ENCODE assay signal across 17 mouse cellular contexts in genomic region chr17:53714453-53714852, GRCm38 (mm10).
"Had no signal": no experiment of that assay in that cellular context is flagged by ENCODE, and none has a peak within 500 bp of the region (broad histone marks: within the 10 kb centered on the region; RNA-seq: fewer than 3 reads in every experiment).

No protein-coding gene starts in this region.

- H3K4me2 ChIP-seq: neural tube, embryonic 12.5 days; neural tube, embryonic 13.5 days; neural tube, embryonic 15.5 days; stomach, embryonic 15.5 days had no signal

- H3K9me3 ChIP-seq: neural tube, embryonic 12.5 days; neural tube, embryonic 13.5 days; neural tube, embryonic 15.5 days; stomach, embryonic 15.5 days had no signal

- DNase-seq: retina, postnatal 1 day; right cerebral cortex, adult 18-20 months; right cerebral cortex, postnatal 14 days; right cerebral cortex, postnatal 25 days; right cerebral cortex, postnatal 4 days; spleen, adult 18-20 months; thymus, adult 18-20 months; thymus, adult 2 months; thymus, postnatal 14 days; thymus, postnatal 25 days; thymus, postnatal 36 days; thymus, postnatal 4 days had no signal

- H3K4me3 ChIP-seq: neural tube, embryonic 12.5 days; neural tube, embryonic 13.5 days; neural tube, embryonic 15.5 days; stomach, embryonic 15.5 days had no signal

- H3K36me3 ChIP-seq: neural tube, embryonic 12.5 days; neural tube, embryonic 13.5 days; neural tube, embryonic 15.5 days; stomach, embryonic 15.5 days had no signal

- H3K27me3 ChIP-seq: neural tube, embryonic 12.5 days; neural tube, embryonic 13.5 days; neural tube, embryonic 15.5 days; stomach, embryonic 15.5 days had no signal

- H3K27ac ChIP-seq: neural tube, embryonic 12.5 days; neural tube, embryonic 13.5 days; neural tube, embryonic 15.5 days; stomach, embryonic 15.5 days; stomach, postnatal 0 days had no signal

- H3K9ac ChIP-seq: neural tube, embryonic 12.5 days; neural tube, embryonic 13.5 days; neural tube, embryonic 15.5 days; stomach, embryonic 15.5 days had no signal

- H3K4me1 ChIP-seq: neural tube, embryonic 12.5 days; neural tube, embryonic 13.5 days; neural tube, embryonic 15.5 days; stomach, embryonic 15.5 days had no signal
